Mouse (Mus musculus): ENCODE measurements around the gene Trmt1.

DNA sequence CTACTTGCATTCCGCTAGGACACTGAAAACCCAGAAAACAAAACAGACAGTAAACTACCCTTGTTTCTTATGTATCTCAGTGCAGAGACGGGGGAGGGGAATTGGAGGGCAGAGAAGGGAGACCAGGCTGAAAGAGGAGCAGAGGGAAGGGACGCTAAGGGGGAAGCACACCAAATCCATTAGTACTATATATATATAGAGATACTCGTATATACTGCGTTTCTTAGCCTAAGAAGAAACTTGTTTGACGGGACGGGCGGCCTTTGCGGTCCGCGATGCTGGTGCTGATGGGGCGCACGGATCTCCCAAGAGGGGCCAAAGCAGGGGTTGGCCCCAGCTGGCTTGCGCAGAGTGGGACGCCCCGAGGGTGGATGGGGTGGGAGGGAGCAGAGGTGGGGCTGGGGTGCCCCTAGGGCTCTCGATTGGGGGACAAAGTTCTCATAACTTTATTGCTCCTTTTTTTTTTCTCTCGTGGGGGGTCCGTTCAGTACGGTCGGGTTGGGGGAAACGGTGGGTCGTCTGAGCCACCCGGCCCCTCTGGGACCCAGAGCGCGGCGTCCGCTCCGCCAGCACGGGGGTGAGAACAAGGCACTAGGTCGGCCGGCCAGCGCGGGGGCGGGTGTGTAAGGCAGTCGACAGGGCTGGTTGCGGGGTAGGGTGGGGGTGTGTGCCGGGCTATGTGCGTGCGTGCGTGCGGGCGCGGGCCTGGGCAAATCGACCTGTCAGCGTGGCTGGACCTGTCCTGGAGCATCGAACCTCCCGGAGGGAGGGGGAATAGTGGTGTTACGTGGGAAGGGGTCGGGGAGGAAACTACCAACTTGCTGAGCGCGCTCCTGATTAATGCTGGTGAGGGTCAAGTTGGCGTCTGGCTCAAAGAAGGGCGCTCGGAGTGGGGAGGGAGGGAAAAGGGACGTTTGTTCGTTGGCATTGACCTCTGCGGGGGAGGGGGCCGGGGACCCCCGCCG is 19.0 kb downstream of the Trmt1 start:
- no peak for TF ChIP-seq CTCF (IDR thresholded peaks at IDR 0.05; ENCODE audit: insufficient read depth, low read length)
- no peak for TF ChIP-seq POLR2A (IDR thresholded peaks at IDR 0.05; ENCODE audit: borderline replicate concordance, extremely low read depth, low read depth, low read length)

Measured in lung, adult 2 months (tissue).